Comparison of ENCODE assay signal across 25 mouse cellular contexts in the genomic region with DNA sequence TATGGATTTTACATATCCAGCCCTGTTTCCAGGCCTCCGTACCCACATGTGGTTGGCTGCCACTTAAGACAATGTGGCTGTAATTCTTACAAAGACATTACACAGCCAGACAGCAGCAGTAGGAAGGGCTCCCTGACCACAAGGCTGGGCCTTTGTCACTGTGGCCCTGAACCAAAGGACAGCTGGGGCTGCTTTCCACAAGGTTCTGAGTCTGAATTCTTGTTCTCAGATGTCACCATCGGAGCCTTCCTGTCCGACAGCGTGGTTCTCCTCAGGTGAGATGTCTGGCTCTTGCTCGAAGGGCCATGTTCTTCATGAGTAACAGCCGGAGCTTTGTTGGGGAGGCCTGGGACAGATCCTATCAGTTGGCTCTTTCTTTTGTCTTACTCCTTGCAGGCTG.
A peak's percentile ranks its signal among the peaks of the same experiment; 100 is the strongest.
DNase-seq lines count a peak whose midpoint lies in the region; ATAC-seq lines count a peak whose summit lies in the region.
"Had no signal": no experiment of that assay in that cellular context is flagged by ENCODE, and none has a peak within 500 bp of the region (broad histone marks: within the 10 kb centered on the region; RNA-seq: fewer than 3 reads in every experiment).

No protein-coding gene starts in this region.

- DNase-seq in adrenal gland, adult 2 months, result peak; percentile 71
- no peak for DNase-seq in adrenal gland, postnatal 4 days (ENCODE audit: low spot score in 2 of 2)
- no peak for DNase-seq in lung, postnatal 10 days
- DNase-seq in adrenal gland, postnatal 36 days, result peak; percentile 42 to 70
- DNase-seq in adipocyte (ENCODE audit: low spot score), result no peak
- DNase-seq in testis, postnatal 10 days (ENCODE audit: low spot score), result no peak
- DNase-seq: cerebellum, adult 11-12 months; cerebellum, postnatal 10 days; gastrocnemius, postnatal 25 days; heart, postnatal 36 days; kidney, adult 18-20 months; kidney, postnatal 14 days; lung, adult 18-20 months; thymus, adult 2 months; thymus, postnatal 4 days had no signal

- no peak overlapping the region for H3K4me3 ChIP-seq in lung, embryonic 15.5 days
- H3K4me3 ChIP-seq: layer of hippocampus, adult 2 months; liver, embryonic 12.5 days; midbrain, embryonic 10.5 days; neural tube, embryonic 15.5 days; stomach, embryonic 15.5 days had no signal

- H3K9me3 ChIP-seq in lung, embryonic 15.5 days, result no peaks in the 10 kb centered on the region
- H3K9me3 ChIP-seq: liver, embryonic 12.5 days; midbrain, embryonic 10.5 days; neural tube, embryonic 15.5 days; stomach, embryonic 15.5 days had no signal

- no peak overlapping the region for H3K4me2 ChIP-seq in lung, embryonic 15.5 days
- H3K4me2 ChIP-seq: hindbrain, embryonic 14.5 days; liver, embryonic 12.5 days; neural tube, embryonic 15.5 days; stomach, embryonic 15.5 days had no signal

- no peak for ATAC-seq in lung, embryonic 15.5 days (ENCODE audit: borderline replicate concordance, extremely low read depth, low FRiP score, low TSS enrichment)
- ATAC-seq: CD4-positive, CD25-positive, alpha-beta regulatory T cell, adult 4 months; forebrain, postnatal 0 days; inflammation-experienced regulatory T-cells, adult 6 months; liver, embryonic 12.5 days had no signal

- H3K27me3 ChIP-seq in lung, embryonic 15.5 days, result no peaks in the 10 kb centered on the region
- H3K27me3 ChIP-seq: neural tube, embryonic 15.5 days; stomach, embryonic 15.5 days had no signal

- 0 out of 2 replicates have a peak, but pooled peaks cover 4% of the 10 kb centered on the region for H3K36me3 ChIP-seq in lung, embryonic 15.5 days
- H3K36me3 ChIP-seq: liver, embryonic 12.5 days; midbrain, embryonic 10.5 days; neural tube, embryonic 15.5 days; stomach, embryonic 15.5 days had no signal

- H3K27ac ChIP-seq in lung, embryonic 15.5 days, result peak overlapping the region; percentile 84
- H3K27ac ChIP-seq: hindbrain, embryonic 14.5 days; layer of hippocampus, adult 2 months; liver, embryonic 12.5 days; midbrain, embryonic 10.5 days; neural tube, embryonic 15.5 days; stomach, embryonic 15.5 days had no signal

- H3K9ac ChIP-seq in lung, embryonic 15.5 days, result no peak overlapping the region
- H3K9ac ChIP-seq: forebrain, postnatal 0 days; hindbrain, embryonic 14.5 days; liver, embryonic 12.5 days; neural tube, embryonic 15.5 days; stomach, embryonic 15.5 days had no signal

- WGBS in lung, embryonic 15.5 days, result 63% methylated on average over 6 of the region's 6 CpGs

- peaks cover 49% of the 10 kb centered on the region for H3K4me1 ChIP-seq in lung, embryonic 15.5 days

Comparison
In these comparisons a context has a peak if more than half of its experiments do, and no peak if none do; other contexts are left out.
1. DNase-seq: peak in adrenal gland, adult 2 months (single experiment) and adrenal gland, postnatal 36 days (2 of 2); none in adrenal gland, postnatal 4 days (0 of 2), lung, postnatal 10 days (single experiment), adipocyte (single experiment) and testis, postnatal 10 days (single experiment).